Mouse (Mus musculus): ENCODE data around the gene Ehd2. TPM values are rescaled to one million over a fixed set of nuclear protein-coding genes. Genes with fewer than 3 reads are reported as not detected.

Gene Ehd2
- polyA plus RNA-seq, 1 experiment from 2014 or later, result 48.1 TPM

GRCm38 (mm10) chr7:16004177-16004856, 37.0 kb upstream of the Ehd2 start:
- H3K9ac ChIP-seq (ENCODE audit: low read depth, low read length), result no peak overlapping the region
- peaks cover 3% of the 10 kb centered on the region; the same call in 1 of the 2 replicates for H3K4me1 ChIP-seq (ENCODE audit: control insufficient read depth, insufficient read depth, low read length)
- H3K36me3 ChIP-seq (ENCODE audit: control insufficient read depth, insufficient read depth, low read length), result no peaks in the 10 kb centered on the region
- no peak overlapping the region for H3K27ac ChIP-seq (ENCODE audit: low read length)
- H3K4me3 ChIP-seq (ENCODE audit: low read length), result no peak overlapping the region
- no peaks in the 10 kb centered on the region for H3K9me3 ChIP-seq (ENCODE audit: control insufficient read depth, low read length)
- no peak overlapping the region for H3K4me2 ChIP-seq (ENCODE audit: low read depth, low read length)
- no peaks in the 10 kb centered on the region for H3K27me3 ChIP-seq (replicated peaks; ENCODE audit: control insufficient read depth, insufficient read depth, low read length)
- ATAC-seq, result peak; percentile 24; the same call in 1 of the 2 replicates
- WGBS, result 69% methylated on average over 12 of the region's 12 CpGs

GRCm38 (mm10) chr7:16003032-16003431, 35.7 kb upstream of the Ehd2 start:
- WGBS, result 71% methylated on average over 4 of the region's 4 CpGs
- H3K27ac ChIP-seq (ENCODE audit: low read length), result no peak overlapping the region

GRCm38 (mm10) chr7:16002171-16002570, 34.8 kb upstream of the Ehd2 start:
- H3K9me3 ChIP-seq (ENCODE audit: control insufficient read depth, low read length), result no peaks in the 10 kb centered on the region
- peaks cover 3% of the 10 kb centered on the region; the same call in 1 of the 2 replicates for H3K4me1 ChIP-seq (ENCODE audit: control insufficient read depth, insufficient read depth, low read length)
- no peak for ATAC-seq
- H3K36me3 ChIP-seq (ENCODE audit: control insufficient read depth, insufficient read depth, low read length), result no peaks in the 10 kb centered on the region
- H3K27ac ChIP-seq (ENCODE audit: low read length), result no peak overlapping the region
- H3K4me2 ChIP-seq (ENCODE audit: low read depth, low read length), result no peak overlapping the region
- 80% methylated on average over 5 of the region's 5 CpGs for WGBS
- no peak overlapping the region for H3K4me3 ChIP-seq (ENCODE audit: low read length)
- H3K9ac ChIP-seq (ENCODE audit: low read depth, low read length), result no peak overlapping the region
- H3K27me3 ChIP-seq (replicated peaks; ENCODE audit: control insufficient read depth, insufficient read depth, low read length), result no peaks in the 10 kb centered on the region

More at GRCm38 (mm10) chr7:16003032-16003431, 35.7 kb upstream of the Ehd2 start:
- Histone ChIP-seq H3K4me1 (ENCODE audit: control insufficient read depth, insufficient read depth, low read length) (peaks cover 3% of the 10 kb centered on the region; the same call in 1 of the 2 replicates), H3K36me3 (ENCODE audit: control insufficient read depth, insufficient read depth, low read length) (no peaks in the 10 kb centered on the region), H3K27me3 (replicated peaks; ENCODE audit: control insufficient read depth, insufficient read depth, low read length) (no peaks in the 10 kb centered on the region), H3K9ac (ENCODE audit: low read depth, low read length) (no peak overlapping the region), H3K4me2 (ENCODE audit: low read depth, low read length) (no peak overlapping the region), H3K4me3 (ENCODE audit: low read length) (no peak overlapping the region), H3K9me3 (ENCODE audit: control insufficient read depth, low read length) (no peaks in the 10 kb centered on the region)
- 0 out of 2 replicates have a peak, but pooled peaks have one; percentile 24 for ATAC-seq

GRCm38 (mm10) chr7:16001691-16002090, 34.3 kb upstream of the Ehd2 start:
- no peak for ATAC-seq
- peaks cover 3% of the 10 kb centered on the region; the same call in 1 of the 2 replicates for H3K4me1 ChIP-seq (ENCODE audit: control insufficient read depth, insufficient read depth, low read length)
- no peaks in the 10 kb centered on the region for H3K27me3 ChIP-seq (replicated peaks; ENCODE audit: control insufficient read depth, insufficient read depth, low read length)
- no peaks in the 10 kb centered on the region for H3K9me3 ChIP-seq (ENCODE audit: control insufficient read depth, low read length)
- no peak overlapping the region for H3K27ac ChIP-seq (ENCODE audit: low read length)
- no peak overlapping the region for H3K9ac ChIP-seq (ENCODE audit: low read depth, low read length)
- WGBS, result 86% methylated on average over 1 of the region's 1 CpGs
- no peak overlapping the region for H3K4me3 ChIP-seq (ENCODE audit: low read length)
- no peaks in the 10 kb centered on the region for H3K36me3 ChIP-seq (ENCODE audit: control insufficient read depth, insufficient read depth, low read length)
- H3K4me2 ChIP-seq (ENCODE audit: low read depth, low read length), result no peak overlapping the region

- ATAC-seq, result peak; percentile 75
These were observed 26.4 kb upstream of the Ehd2 start for GRCm38 (mm10) chr7:15993789-15994188.

GRCm38 (mm10) chr7:15993152-15993551, 25.8 kb upstream of the Ehd2 start:
- Histone ChIP-seq H3K4me2 (ENCODE audit: low read depth, low read length) (no peak overlapping the region), H3K9ac (ENCODE audit: low read depth, low read length) (no peak overlapping the region), H3K4me1 (ENCODE audit: control insufficient read depth, insufficient read depth, low read length) (peaks cover 11% of the 10 kb centered on the region), H3K9me3 (ENCODE audit: control insufficient read depth, low read length) (no peaks in the 10 kb centered on the region), H3K36me3 (ENCODE audit: control insufficient read depth, insufficient read depth, low read length) (peaks cover 20% of the 10 kb centered on the region), H3K27ac (ENCODE audit: low read length) (peak overlapping the region; percentile 82), H3K4me3 (ENCODE audit: low read length) (no peak overlapping the region), H3K27me3 (replicated peaks; ENCODE audit: control insufficient read depth, insufficient read depth, low read length) (no peaks in the 10 kb centered on the region)
- peak; percentile 86 for ATAC-seq
- 59% methylated on average over 3 of the region's 3 CpGs for WGBS

More at GRCm38 (mm10) chr7:15993789-15994188, 26.4 kb upstream of the Ehd2 start:
- H3K9me3 ChIP-seq (ENCODE audit: control insufficient read depth, low read length), result no peaks in the 10 kb centered on the region
- no peak overlapping the region for H3K4me2 ChIP-seq (ENCODE audit: low read depth, low read length)
- H3K4me1 ChIP-seq (ENCODE audit: control insufficient read depth, insufficient read depth, low read length), result peaks cover 11% of the 10 kb centered on the region
- no peak overlapping the region for H3K9ac ChIP-seq (ENCODE audit: low read depth, low read length)
- peak overlapping the region; percentile 82 for H3K27ac ChIP-seq (ENCODE audit: low read length)
- no peak overlapping the region for H3K4me3 ChIP-seq (ENCODE audit: low read length)
- H3K36me3 ChIP-seq (ENCODE audit: control insufficient read depth, insufficient read depth, low read length), result peaks cover 14% of the 10 kb centered on the region
- 78% methylated on average over 4 of the region's 4 CpGs for WGBS
- no peaks in the 10 kb centered on the region for H3K27me3 ChIP-seq (replicated peaks; ENCODE audit: control insufficient read depth, insufficient read depth, low read length)

- Histone ChIP-seq H3K27me3 (replicated peaks; ENCODE audit: control insufficient read depth, insufficient read depth, low read length) (no peaks in the 10 kb centered on the region), H3K36me3 (ENCODE audit: control insufficient read depth, insufficient read depth, low read length) (peaks cover 30% of the 10 kb centered on the region), H3K9ac (ENCODE audit: low read depth, low read length) (no peak overlapping the region), H3K4me1 (ENCODE audit: control insufficient read depth, insufficient read depth, low read length) (peaks cover 11% of the 10 kb centered on the region), H3K9me3 (ENCODE audit: control insufficient read depth, low read length) (no peaks in the 10 kb centered on the region), H3K4me2 (ENCODE audit: low read depth, low read length) (no peak overlapping the region), H3K27ac (ENCODE audit: low read length) (no peak overlapping the region), H3K4me3 (ENCODE audit: low read length) (no peak overlapping the region)
- WGBS, result 90% methylated on average over 3 of the region's 3 CpGs
- ATAC-seq, result no peak
These were observed 24.4 kb upstream of the Ehd2 start for GRCm38 (mm10) chr7:15991764-15992163.

GRCm38 (mm10) chr7:15987661-15988356, 20.4 kb upstream of the Ehd2 start:
- Histone ChIP-seq H3K4me2 (ENCODE audit: low read depth, low read length) (no peak overlapping the region), H3K4me3 (ENCODE audit: low read length) (no peak overlapping the region), H3K9me3 (ENCODE audit: control insufficient read depth, low read length) (no peaks in the 10 kb centered on the region), H3K27ac (ENCODE audit: low read length) (no peak overlapping the region), H3K27me3 (replicated peaks; ENCODE audit: control insufficient read depth, insufficient read depth, low read length) (no peaks in the 10 kb centered on the region), H3K36me3 (ENCODE audit: control insufficient read depth, insufficient read depth, low read length) (peaks cover 26% of the 10 kb centered on the region), H3K4me1 (ENCODE audit: control insufficient read depth, insufficient read depth, low read length) (0 out of 2 replicates have a peak, but pooled peaks cover 2% of the 10 kb centered on the region), H3K9ac (ENCODE audit: low read depth, low read length) (no peak overlapping the region)
- ATAC-seq, result no peak
- WGBS, result 87% methylated on average over 16 of the region's 16 CpGs

GRCm38 (mm10) chr7:15982729-15983407, 15.5 kb upstream of the Ehd2 start:
- no peaks in the 10 kb centered on the region for H3K9me3 ChIP-seq (ENCODE audit: control insufficient read depth, low read length)
- no peak overlapping the region for H3K9ac ChIP-seq (ENCODE audit: low read depth, low read length)
- no peak overlapping the region for H3K27ac ChIP-seq (ENCODE audit: low read length)
- peaks cover 14% of the 10 kb centered on the region for H3K36me3 ChIP-seq (ENCODE audit: control insufficient read depth, insufficient read depth, low read length)
- 0 out of 2 replicates have a peak, but pooled peaks have one; percentile 29 for ATAC-seq
- 37% methylated on average over 4 of the region's 4 CpGs for WGBS
- no peak overlapping the region for H3K4me3 ChIP-seq (ENCODE audit: low read length)
- H3K27me3 ChIP-seq (replicated peaks; ENCODE audit: control insufficient read depth, insufficient read depth, low read length), result no peaks in the 10 kb centered on the region
- H3K4me2 ChIP-seq (ENCODE audit: low read depth, low read length), result no peak overlapping the region
- 0 out of 2 replicates have a peak, but pooled peaks cover 2% of the 10 kb centered on the region for H3K4me1 ChIP-seq (ENCODE audit: control insufficient read depth, insufficient read depth, low read length)
